Mouse (Mus musculus): ENCODE data around the gene Ccdc57. TPM values are rescaled to one million over a fixed set of nuclear protein-coding genes. Genes with fewer than 3 reads are reported as not detected.

The Ccdc57 gene
- polyA plus RNA-seq, 1 experiment from 2014 or later, result 8.2 TPM

DNA sequence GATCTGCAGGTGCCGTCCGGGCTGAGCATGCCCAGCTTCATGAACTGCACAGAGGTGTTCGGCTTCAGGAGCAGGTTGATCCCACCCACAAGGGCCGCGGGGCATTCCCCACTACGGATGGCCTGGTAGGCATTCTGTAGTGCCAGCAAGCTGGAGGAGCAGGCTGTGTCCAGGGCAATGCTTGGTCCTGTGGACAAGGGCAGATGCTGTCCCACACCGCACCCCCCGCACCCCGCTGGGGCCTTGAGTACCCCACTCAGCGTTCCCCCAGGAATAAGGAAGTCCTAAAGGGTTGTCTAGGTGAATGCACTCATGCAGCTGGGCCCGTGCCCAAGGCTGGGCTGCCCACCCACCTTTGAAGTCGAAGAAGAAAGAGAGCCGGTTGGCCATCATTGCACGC is 112.1 kb downstream of the Ccdc57 start:
- peaks cover 53% of the 10 kb centered on the region for H3K36me3 ChIP-seq (replicated peaks)
- H3K9ac ChIP-seq, result no peak overlapping the region
- H3K27me3 ChIP-seq (replicated peaks), result no peaks in the 10 kb centered on the region
- WGBS, result 94% methylated on average over 14 of the region's 14 CpGs
- peaks cover 35% of the 10 kb centered on the region for H3K4me1 ChIP-seq
- 0 out of 2 replicates have a peak overlapping the region, but pooled peaks have one; percentile 56 for H3K4me3 ChIP-seq
- H3K4me2 ChIP-seq, result peak overlapping the region; percentile 90; the same call in 1 of the 2 replicates
- no peak for ATAC-seq (replicated peaks)
- H3K27ac ChIP-seq, result no peak overlapping the region
- H3K9me3 ChIP-seq, result no peaks in the 10 kb centered on the region

- no peak overlapping the region for H3K4me3 ChIP-seq
- no peak overlapping the region for H3K27ac ChIP-seq
- peaks cover 28% of the 10 kb centered on the region for H3K4me1 ChIP-seq
- no peak overlapping the region for H3K4me2 ChIP-seq
- 95% methylated on average over 6 of the region's 6 CpGs for WGBS
- no peaks in the 10 kb centered on the region for H3K9me3 ChIP-seq
- H3K9ac ChIP-seq, result no peak overlapping the region
- no peak for ATAC-seq (replicated peaks)
- peaks cover 63% of the 10 kb centered on the region for H3K36me3 ChIP-seq (replicated peaks)
- H3K27me3 ChIP-seq (replicated peaks), result no peaks in the 10 kb centered on the region
These were observed 113.1 kb downstream of the Ccdc57 start for GRCm38 (mm10) chr11:120819556-120819955.

- no peak overlapping the region for H3K4me2 ChIP-seq
- H3K36me3 ChIP-seq (replicated peaks), result peaks cover 76% of the 10 kb centered on the region
- no peak overlapping the region for H3K27ac ChIP-seq
- H3K9me3 ChIP-seq, result no peaks in the 10 kb centered on the region
- peaks cover 28% of the 10 kb centered on the region for H3K4me1 ChIP-seq
- WGBS, result 96% methylated on average over 13 of the region's 13 CpGs
- H3K4me3 ChIP-seq, result no peak overlapping the region
- no peak for ATAC-seq (replicated peaks)
- H3K9ac ChIP-seq, result no peak overlapping the region
- no peaks in the 10 kb centered on the region for H3K27me3 ChIP-seq (replicated peaks)
These were observed 114.4 kb downstream of the Ccdc57 start for GRCm38 (mm10) chr11:120818251-120818650.

- H3K4me2 ChIP-seq, result no peak overlapping the region
- peaks cover 19% of the 10 kb centered on the region for H3K4me1 ChIP-seq
- no peaks in the 10 kb centered on the region for H3K9me3 ChIP-seq
- 92% methylated on average over 6 of the region's 6 CpGs for WGBS
- H3K27ac ChIP-seq, result no peak overlapping the region
- H3K9ac ChIP-seq, result no peak overlapping the region
- no peak overlapping the region for H3K4me3 ChIP-seq
- ATAC-seq (replicated peaks), result no peak
- no peaks in the 10 kb centered on the region for H3K27me3 ChIP-seq (replicated peaks)
- H3K36me3 ChIP-seq (replicated peaks), result peaks cover 85% of the 10 kb centered on the region
These were observed 115.3 kb downstream of the Ccdc57 start for GRCm38 (mm10) chr11:120817358-120817757.

- H3K4me2 ChIP-seq, result no peak overlapping the region
- H3K4me1 ChIP-seq, result no peaks in the 10 kb centered on the region
- no peaks in the 10 kb centered on the region for H3K9me3 ChIP-seq
- H3K27me3 ChIP-seq (replicated peaks), result no peaks in the 10 kb centered on the region
- peaks cover 100% of the 10 kb centered on the region for H3K36me3 ChIP-seq (replicated peaks)
- H3K9ac ChIP-seq, result no peak overlapping the region
- WGBS, result 96% methylated on average over 15 of the region's 16 CpGs
- H3K4me3 ChIP-seq, result no peak overlapping the region
- H3K27ac ChIP-seq, result no peak overlapping the region
- no peak for ATAC-seq (replicated peaks)
These were observed 120.6 kb downstream of the Ccdc57 start for GRCm38 (mm10) chr11:120812068-120812467.

- no peak overlapping the region for H3K9ac ChIP-seq
- no peaks in the 10 kb centered on the region for H3K9me3 ChIP-seq
- H3K4me2 ChIP-seq, result no peak overlapping the region
- no peaks in the 10 kb centered on the region for H3K4me1 ChIP-seq
- ATAC-seq (replicated peaks), result no peak
- no peak overlapping the region for H3K27ac ChIP-seq
- H3K27me3 ChIP-seq (replicated peaks), result no peaks in the 10 kb centered on the region
- peaks cover 71% of the 10 kb centered on the region for H3K36me3 ChIP-seq (replicated peaks)
- no peak overlapping the region for H3K4me3 ChIP-seq
- 91% methylated on average over 12 of the region's 12 CpGs for WGBS
These were observed 124.7 kb downstream of the Ccdc57 start for GRCm38 (mm10) chr11:120808010-120808409.

- Histone ChIP-seq H3K9me3 (no peaks in the 10 kb centered on the region), H3K4me1 (no peaks in the 10 kb centered on the region), H3K9ac (no peak overlapping the region), H3K27ac (no peak overlapping the region), H3K4me3 (no peak overlapping the region), H3K27me3 (replicated peaks) (no peaks in the 10 kb centered on the region), H3K4me2 (no peak overlapping the region), H3K36me3 (replicated peaks) (peaks cover 48% of the 10 kb centered on the region)
- 88% methylated on average over 7 of the region's 7 CpGs for WGBS
- ATAC-seq (replicated peaks), result no peak
These were observed 127.0 kb downstream of the Ccdc57 start for GRCm38 (mm10) chr11:120805375-120806298.

DNA sequence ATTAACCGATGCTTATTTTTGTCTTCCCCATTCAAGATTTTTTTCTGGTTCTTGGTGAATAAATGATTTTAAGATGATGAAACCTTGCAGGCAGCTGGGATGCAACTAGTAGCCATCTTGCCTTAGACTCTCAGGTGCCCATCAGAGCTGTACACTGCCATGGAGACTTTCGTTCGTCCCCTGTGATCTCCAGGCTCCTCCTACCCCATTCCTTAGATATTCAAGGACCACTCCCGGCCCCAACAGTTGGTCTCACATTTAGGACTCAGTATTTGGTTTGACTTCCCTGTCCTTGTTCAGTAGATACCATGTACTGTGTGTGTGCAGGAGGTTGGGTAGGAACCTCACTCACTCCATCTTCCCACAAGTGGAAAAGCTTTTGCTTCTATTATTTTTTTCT is 127.9 kb downstream of the Ccdc57 start:
- Histone ChIP-seq H3K9me3 (no peaks in the 10 kb centered on the region), H3K4me2 (no peak overlapping the region), H3K9ac (no peak overlapping the region), H3K4me1 (peaks cover 6% of the 10 kb centered on the region), H3K27me3 (replicated peaks) (no peaks in the 10 kb centered on the region), H3K4me3 (no peak overlapping the region), H3K27ac (no peak overlapping the region), H3K36me3 (replicated peaks) (peaks cover 39% of the 10 kb centered on the region)
- 78% methylated on average over 4 of the region's 4 CpGs for WGBS
- no peak for ATAC-seq (replicated peaks)

- H3K4me3 ChIP-seq, result no peak overlapping the region
- no peaks in the 10 kb centered on the region for H3K9me3 ChIP-seq
- H3K27me3 ChIP-seq (replicated peaks), result no peaks in the 10 kb centered on the region
- 79% methylated on average over 7 of the region's 7 CpGs for WGBS
- H3K4me1 ChIP-seq, result peaks cover 6% of the 10 kb centered on the region
- no peak overlapping the region for H3K4me2 ChIP-seq
- no peak for ATAC-seq (replicated peaks)
- peaks cover 34% of the 10 kb centered on the region for H3K36me3 ChIP-seq (replicated peaks)
- no peak overlapping the region for H3K27ac ChIP-seq
- H3K9ac ChIP-seq, result no peak overlapping the region
These were observed 128.4 kb downstream of the Ccdc57 start for GRCm38 (mm10) chr11:120804274-120804673.

DNA sequence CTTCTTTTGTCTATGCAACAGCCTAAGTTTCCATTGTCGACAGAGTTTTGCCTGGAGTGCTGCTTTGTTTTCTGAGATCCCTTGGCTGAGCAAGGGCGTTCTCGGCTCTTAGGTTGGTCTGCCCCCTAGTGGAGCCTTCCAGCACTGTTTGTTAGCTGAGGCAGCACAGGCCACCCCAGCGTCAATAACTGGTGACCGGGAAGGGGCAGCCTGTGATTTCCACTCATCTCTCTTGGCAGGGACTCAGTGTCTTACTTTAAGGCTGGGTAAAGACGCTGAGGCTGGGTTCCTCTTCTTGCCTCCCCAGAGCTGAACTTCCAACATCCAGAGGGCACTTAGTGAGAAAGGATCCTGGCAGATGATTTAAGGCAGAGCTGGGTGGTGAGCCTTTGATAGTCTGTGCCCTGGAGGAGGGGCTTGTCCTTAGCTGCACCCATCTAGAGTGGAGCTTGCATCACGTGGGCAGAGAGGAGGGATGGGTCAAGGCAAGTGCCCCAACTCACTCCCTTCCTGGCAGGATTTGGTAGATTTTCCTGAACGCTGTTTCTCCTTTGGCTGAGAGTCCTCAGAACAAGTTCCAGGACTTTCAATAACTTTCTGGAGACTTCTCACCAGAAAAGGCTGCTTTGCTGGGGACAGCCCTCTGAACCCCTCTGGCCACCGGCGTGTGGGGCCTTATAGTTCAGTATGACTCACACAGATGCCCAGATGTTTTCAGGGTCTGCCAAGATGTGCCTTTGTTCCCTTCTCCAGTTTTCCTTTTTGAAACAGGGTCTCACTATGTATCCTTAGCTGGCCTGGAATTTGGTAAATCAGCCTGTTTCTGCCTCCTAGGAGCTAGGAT is 132.4 kb downstream of the Ccdc57 start:
- Histone ChIP-seq H3K9ac (peak overlapping the region; percentile 27; the same call in 1 of the 2 replicates), H3K27ac (0 out of 2 replicates have a peak overlapping the region, but pooled peaks have one; percentile 40), H3K4me2 (0 out of 2 replicates have a peak overlapping the region, but pooled peaks have one; percentile 14), H3K36me3 (replicated peaks) (no peaks in the 10 kb centered on the region), H3K27me3 (replicated peaks) (no peaks in the 10 kb centered on the region), H3K4me3 (no peak overlapping the region), H3K9me3 (no peaks in the 10 kb centered on the region), H3K4me1 (peaks cover 19% of the 10 kb centered on the region)
- 0 out of 2 replicates have a peak, but pooled peaks have one; percentile 41 for ATAC-seq (replicated peaks)
- 14% methylated on average over 10 of the region's 10 CpGs for WGBS

DNA sequence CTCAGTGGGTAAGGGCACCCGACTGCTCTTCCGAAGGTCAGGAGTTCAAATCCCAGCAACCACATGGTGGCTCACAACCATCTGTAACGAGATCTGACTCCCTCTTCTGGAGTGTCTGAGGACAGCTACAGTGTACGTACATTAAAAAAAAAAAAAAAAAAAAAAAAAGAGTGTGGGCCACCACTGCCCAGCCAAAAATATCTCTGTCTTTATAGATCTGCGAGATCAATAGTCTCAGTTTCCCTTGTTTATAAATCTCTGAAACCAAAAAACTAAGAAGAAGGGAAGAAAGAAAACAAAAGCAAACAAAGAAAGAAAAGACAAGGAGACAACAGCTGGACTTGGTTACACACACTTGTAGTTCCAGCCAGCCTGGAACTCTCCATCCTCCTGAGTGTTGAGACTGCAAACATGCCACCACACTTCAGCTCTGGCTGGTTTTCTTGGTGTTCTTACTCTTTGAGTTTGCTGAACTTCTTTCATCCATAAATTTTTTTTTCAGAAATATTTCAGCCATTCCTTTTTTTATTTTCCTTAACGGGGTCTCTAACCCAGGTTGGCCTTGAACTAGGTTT is 133.3 kb downstream of the Ccdc57 start:
- WGBS, result 76% methylated on average over 6 of the region's 6 CpGs
- H3K27ac ChIP-seq, result 0 out of 2 replicates have a peak overlapping the region, but pooled peaks have one; percentile 40

DNA sequence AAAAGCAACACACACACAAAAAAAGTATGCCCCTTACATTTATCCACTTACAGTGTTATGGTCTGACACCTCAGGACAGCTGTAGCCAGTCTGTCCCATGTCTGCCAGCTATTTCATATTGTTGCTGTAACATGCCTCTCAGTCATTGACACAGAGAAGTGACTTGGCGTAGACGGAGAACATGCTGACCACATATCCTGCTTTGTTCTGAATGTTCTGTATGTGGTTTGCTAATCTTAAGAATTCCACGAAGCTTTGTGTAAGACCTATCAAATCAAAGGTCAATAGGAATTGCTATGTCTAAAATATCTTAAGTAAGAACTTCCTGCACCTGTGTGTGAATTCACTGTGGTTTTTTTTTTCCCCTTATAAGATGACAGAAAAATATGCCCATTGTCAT is 134.4 kb downstream of the Ccdc57 start:
- WGBS, result 86% methylated on average over 3 of the region's 3 CpGs
- Histone ChIP-seq H3K4me1 (peaks cover 27% of the 10 kb centered on the region), H3K9ac (no peak overlapping the region), H3K9me3 (no peaks in the 10 kb centered on the region), H3K27me3 (replicated peaks) (no peaks in the 10 kb centered on the region), H3K36me3 (replicated peaks) (0 out of 2 replicates have a peak, but pooled peaks cover 8% of the 10 kb centered on the region), H3K27ac (no peak overlapping the region), H3K4me3 (no peak overlapping the region), H3K4me2 (no peak overlapping the region)
- ATAC-seq (replicated peaks), result no peak

More for the DNA sequence above, 133.3 kb downstream of the Ccdc57 start:
- H3K27me3 ChIP-seq (replicated peaks), result no peaks in the 10 kb centered on the region
- no peak overlapping the region for H3K4me2 ChIP-seq
- H3K4me3 ChIP-seq, result no peak overlapping the region
- no peaks in the 10 kb centered on the region for H3K36me3 ChIP-seq (replicated peaks)
- no peaks in the 10 kb centered on the region for H3K9me3 ChIP-seq
- H3K4me1 ChIP-seq, result peaks cover 27% of the 10 kb centered on the region
- no peak for ATAC-seq (replicated peaks)
- no peak overlapping the region for H3K9ac ChIP-seq
